Mouse (Mus musculus): Measurements from ENCODE around the gene Dio1.

The Dio1 gene

DNA sequence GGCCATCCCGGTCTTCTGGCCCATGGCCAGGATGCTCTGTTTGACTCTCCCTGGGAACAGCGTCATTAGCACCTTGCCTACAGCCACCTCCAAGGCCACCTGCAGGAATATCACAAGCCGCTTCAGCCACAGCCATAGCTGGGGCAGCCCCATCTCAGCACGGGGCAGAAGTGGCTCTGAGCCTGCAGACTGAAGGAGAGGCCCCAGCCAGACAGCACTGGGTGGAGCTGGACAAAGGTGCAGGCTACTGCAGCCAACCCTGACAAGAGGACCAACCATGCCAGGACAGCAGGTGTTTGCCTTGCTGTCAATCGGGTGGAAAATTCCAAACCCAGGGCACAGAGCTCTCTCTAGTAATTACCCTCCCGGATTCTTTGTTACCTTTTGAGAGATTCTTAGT, at the start of gene Dio1:
Gene Dio1 (minus strand): TSS at position 204 of the 400 bp plus-strand sequence.
- no peak for DNase-seq

DNA sequence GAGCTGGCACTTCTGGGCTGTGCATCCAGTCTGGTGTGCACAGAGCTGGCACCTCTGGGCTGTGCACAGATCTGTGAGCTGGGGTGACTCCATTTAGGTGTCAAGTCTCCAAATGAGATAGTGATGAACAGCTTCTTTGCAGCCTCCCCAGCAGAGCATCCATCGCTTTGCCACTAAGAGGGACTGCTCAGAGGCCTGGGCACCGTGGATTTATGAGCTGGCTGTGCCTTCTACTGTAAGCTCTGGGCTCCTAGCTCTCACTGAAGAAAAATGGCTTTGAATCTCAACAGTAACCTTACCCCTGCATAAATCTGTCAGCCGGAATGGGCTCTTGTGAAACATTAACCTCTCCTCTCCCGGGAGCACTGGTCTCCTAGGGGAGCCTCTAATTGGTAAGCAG, 47.6 kb upstream of the Dio1 start:
- no peak for DNase-seq

DNA sequence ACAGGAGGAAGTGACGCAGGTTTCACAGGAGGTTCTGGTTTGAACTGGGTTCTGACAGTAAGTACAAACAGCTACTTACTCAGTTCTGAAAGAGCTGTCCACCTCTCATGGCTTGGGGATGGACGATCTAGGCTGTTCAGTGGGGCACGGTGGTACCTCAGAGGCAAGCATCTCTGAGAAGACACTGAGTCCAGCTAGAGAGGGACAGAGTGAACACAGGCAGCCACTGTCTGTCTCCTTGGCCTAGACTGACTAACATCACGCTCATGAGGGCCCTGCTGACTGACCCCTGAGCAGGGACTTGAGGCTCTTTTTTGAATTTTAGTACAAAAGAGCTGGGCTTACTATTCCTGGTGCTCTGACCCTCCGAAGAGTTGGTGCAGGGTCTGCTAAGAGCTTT, 47.2 kb upstream of the Dio1 start:
- no peak for DNase-seq

DNA sequence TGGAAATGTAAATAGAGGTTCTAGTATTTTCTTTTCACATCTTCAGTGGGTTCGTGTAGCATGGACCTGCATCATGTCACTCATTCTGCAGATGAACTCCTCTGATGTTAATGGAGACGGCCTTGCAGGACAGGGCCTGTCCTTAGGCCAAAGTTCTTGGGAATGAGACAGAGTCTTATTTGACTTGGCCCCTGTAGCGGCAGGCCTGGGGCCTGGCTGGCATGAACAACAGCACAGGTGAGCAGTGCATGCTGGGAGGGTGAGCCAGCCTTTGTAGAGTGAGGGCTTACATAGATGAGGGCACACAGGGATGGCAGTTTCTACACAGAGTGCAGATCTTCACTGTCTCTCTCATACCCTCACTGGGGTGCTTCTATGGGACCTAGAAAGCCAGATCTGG, 46.6 kb upstream of the Dio1 start:
- no peak for DNase-seq

DNA sequence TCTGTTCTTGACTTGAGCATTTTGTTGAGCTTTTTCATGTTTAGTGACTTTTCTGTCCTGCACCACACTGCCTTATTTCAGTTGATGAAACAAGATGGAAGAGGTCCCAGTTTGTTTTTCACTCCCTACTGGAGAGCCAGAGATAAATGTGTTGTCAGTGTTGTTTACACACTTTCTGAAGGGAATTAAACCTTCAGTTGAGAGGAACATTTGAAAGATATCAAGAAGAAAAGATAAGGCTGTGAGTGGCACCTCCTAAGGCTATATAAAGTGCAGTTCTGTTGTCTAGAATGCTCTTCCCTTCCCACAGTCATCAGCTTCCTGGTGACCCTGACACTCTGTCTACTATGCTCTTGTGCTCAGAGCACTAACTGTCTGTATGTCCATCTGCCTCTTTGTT, 44.4 kb upstream of the Dio1 start:
- DNase-seq: no peak

DNA sequence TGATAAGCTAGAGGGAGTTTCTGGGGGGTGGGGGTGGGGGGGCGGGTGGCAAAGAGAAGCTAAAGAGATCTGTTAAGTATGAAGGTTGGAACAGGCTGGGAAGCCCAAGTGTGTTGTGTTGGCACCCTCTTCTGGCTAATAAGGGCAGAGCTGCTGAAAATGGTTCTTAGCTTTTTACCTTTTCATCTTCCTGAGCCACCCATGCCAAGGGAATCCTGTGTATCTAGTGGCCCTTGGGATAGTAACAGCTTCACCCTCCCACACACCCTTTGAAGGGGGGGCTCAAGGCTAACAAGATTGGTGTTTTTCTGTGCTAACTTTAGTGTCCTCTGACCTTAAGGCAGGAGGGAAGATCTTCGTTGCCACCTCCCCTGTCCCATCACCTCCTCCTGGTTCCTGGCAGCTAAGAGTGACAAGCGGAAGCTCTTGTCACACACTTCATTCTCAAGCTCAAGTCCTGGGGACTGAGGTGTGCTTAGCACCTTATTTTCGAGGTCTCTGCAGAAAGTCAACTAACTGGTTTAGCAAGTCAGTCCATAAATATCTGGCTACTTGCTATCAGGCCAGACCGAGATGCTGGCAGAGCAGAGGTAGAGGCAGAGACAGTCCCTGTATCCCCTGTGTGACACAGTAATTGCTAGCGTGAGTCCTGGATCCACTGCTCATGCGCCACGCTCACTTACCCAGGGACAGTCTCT, 42.5 kb upstream of the Dio1 start:
- DNase-seq: peak; percentile 79

DNA sequence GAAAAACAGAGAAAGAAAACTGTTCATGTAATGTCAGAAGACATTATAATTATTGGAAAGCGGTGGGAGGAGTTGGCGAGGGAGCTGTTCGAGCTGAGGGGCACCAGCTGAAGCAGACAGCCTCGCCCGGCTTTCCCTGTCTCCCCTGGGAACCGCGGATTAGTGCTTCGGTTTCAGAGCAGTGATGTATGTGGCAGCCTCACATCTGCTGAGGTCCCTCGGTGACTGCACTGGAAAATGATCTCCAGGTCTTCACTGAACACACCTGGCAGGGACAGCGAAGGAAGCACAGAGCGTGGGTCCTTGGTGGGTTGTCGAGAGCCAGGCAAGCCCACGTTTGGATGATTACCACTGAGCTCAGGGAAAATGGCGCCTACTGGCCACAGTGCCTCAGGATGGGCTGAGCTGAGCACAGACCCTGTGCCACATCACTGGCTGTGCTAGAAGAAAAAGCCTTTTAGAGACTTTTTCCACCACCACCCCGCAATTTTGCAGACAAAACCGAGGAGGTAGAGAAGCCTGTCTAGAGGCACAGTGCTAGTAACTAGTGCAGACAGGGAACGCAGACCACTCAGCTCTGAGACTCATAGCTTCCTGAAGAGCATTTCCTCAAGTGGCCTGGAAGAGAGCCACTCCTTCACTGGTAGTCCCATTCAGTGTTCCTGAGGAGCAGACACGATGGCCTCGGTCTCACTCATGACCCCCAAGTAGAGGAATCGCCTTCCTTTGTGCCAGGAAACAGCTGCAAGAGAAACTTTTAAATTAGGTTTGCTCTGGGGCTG, 41.8 kb upstream of the Dio1 start:
- DNase-seq: no peak

DNA sequence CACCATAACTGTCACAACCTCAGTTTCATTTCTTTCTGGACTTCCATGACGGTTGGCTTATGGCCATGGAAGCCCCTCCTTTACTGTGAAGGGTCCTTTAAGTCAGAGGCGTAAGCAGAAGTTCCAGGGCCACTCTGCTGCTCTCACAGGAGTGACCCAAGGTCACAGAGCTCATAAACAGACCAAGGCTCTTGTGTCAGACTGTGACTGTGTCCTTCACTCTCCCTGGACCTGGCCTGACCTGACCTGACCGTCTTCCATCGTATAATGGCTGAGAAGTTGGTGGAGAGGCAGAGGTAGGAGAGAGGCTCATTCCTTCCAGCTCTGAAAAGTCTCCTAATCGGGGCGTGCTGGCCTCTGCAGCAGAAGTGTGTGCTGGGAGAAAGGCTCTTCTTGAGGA, 40.3 kb upstream of the Dio1 start:
- DNase-seq: no peak

DNA sequence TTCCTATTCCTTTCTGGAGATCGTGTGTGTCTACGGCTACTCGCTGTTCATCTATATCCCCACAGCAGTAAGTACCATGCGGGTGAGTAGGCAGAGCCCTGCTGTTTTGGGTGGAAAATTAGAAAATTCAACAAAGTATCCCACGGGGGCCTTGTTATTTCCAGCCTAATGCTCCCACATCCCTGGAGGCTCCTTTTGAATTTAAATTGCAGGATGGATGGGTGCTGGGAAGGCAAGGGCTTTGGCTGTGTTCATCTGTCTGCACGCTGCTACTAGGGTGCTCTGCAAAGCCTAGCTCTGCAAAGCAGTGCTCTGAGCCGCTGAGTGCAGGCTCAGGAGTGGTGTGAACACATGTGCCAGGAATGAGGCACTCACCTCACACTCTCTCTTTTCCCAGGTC, 37.6 kb upstream of the Dio1 start:
- DNase-seq: no peak

DNA sequence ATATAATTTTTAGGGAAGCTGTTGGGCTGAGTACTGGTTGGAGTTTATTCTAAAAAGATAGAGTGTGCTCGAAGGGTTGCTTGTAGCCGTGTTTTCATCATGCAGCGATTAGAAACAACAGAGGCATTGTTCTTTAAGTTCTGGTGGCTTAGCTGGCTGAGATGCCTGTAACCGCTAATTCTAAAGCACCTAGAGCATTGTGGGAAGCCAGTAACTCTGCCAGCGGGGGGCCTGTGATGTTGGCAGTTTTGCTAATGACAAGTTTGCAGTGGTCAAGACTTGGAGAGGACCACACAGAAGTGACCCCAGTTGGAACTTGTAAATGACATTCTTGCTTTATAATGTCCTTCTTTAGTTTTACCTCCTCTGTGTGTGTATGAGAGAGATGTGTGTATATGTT, 34.4 kb upstream of the Dio1 start:
- DNase-seq: peak; percentile 96

DNA sequence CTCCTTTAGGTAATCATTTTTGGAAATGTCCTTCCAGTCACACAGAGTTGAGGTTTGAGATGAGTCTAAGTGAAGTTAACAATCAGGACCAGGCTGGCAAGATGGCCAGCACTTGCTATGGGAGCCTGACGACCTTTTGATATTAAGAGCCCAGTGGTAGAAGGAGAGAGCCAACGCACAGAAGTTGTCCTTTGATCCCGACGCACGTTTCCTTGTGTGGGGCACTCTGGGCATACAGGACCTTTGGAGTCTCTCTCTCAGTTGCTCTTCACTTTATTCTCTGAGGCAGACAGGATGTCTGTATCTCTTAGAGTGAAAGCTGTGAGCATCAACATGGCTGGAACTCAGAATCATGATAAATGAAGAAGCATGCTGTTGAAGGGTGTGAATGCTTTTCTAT, 30.5 kb upstream of the Dio1 start:
- no peak for DNase-seq

DNA sequence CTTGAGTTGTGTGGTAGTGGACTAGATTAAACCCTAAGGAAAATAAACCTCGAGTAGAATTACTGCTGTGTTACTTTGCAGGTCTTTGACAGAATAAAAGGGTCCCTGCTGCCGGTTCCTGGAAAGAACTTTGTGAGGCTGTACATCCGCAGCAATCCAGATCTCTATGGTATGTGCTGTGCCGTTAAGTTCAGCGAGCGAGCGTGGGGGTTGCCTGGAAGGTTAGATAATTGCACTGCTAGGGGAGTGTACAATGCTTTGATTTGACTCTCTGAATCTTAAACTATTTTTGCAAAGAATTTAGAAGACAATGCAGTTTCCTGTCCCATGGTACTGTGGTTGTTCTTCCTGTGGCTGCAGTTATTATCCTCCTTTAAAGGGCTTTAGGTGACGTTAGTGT, 29.4 kb upstream of the Dio1 start:
- no peak for DNase-seq

DNA sequence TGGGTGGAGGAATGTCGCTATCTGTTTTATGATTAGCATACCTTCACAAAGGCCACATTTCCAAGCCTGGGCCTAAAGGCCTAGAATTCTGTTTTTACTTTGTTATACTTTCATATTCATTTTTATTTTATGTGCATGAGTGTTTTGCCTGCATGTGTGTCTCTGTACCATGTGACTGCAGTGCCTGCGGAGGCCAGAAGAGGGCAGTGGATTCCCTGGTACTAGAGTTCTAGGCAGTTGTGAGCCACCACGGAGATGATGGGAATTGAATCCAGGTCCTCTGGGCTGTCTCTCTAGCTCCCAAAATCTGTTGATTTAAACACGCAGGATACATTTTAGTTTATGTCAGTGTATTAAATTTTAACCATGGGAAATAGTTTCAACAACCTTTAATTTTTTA, 26.5 kb upstream of the Dio1 start:
- DNase-seq: no peak

DNA sequence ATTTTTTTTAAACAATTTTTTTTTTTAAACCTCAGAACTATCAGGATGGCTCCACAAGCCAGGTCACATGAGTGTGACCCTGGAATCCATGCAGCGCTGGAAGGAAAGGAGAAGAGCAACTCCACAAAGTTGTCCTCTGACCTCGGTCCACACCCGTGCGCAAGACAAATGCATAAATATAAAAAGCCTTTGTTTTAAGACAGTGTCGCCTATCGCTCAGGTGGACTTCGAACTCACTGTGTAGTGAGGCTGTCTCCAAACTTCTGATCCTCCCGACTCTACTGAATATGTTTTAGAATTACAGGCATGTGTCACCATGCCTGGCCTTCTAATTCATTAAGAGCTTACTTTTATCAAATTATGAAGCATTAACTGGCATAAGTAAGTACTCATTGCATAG, 21.6 kb upstream of the Dio1 start:
- no peak for DNase-seq

DNA sequence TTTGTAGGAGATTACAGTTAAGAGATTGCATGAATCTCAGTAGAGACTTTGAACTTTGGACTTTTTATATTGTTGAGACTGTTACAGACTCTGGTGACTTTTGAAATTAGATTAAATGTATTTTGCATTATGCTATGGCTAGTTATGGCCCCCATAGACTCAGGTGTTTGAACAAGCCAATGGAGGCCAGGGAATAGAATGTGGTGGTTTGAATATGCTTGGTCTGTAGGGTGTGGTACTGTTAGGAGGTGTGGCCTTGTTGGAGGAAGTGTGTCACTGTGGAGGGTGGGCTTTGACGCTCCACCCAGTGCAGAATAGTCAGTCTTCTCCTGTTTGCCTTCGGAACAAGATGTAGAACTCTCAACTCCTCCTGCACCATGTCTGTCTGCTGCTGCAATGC, 16.1 kb upstream of the Dio1 start:
- DNase-seq: no peak

DNA sequence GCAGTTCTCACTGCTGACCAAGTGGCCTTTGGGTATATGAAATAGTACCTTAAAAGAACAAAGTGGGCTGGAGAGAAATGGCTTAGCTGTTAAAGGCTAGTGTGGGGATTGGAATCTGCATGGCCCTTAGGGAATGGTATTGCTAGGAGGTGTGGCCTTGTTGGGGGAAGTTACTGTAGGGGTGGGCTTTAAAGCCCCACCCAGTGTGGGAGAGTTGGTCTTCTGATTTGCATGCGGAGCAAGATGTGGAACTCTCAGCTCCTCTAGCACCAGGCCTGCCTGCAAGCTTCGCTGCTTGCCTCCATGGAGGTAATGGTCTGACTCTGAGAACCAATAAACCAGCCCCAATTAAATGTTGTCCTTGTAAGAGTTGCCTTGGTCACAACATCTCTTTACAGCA, 14.1 kb upstream of the Dio1 start:
- no peak for DNase-seq

DNA sequence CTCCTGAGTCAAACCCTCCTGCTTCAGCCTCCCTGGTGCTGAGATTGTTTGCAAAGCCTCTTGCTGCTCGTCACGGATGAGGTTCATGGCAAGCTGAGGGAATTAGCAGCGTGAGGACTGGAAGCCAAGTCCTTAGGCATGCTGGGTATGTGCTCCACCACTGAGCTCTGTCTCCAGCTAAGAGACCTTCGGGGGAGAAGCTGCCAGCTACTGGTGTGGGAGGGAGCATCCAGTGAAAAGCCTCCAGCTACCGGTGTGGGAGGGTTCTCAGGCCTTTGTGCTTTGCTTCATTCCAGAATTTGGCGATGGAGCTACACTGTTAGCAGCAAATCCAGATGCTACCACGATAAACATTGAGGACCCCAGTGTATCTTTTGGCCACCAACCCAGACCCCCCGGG, 11.7 kb upstream of the Dio1 start:
- no peak for DNase-seq

DNA sequence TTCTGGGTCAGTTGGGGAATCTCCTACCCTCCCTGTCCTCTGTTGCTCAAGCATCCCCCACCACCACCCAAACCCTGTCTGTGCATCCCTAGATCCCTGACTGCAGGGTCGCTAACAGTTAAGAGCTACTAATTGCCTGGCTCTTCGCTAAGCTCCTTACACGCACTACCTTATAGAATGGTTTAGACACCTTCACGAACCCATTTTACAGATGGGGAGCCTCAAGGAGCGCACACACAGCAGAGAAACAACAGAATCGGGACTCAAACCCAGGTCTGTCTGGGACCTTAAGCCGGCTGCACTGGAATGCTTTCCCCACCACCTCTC, 7.5 kb upstream of the Dio1 start:
- DNase-seq: no peak

DNA sequence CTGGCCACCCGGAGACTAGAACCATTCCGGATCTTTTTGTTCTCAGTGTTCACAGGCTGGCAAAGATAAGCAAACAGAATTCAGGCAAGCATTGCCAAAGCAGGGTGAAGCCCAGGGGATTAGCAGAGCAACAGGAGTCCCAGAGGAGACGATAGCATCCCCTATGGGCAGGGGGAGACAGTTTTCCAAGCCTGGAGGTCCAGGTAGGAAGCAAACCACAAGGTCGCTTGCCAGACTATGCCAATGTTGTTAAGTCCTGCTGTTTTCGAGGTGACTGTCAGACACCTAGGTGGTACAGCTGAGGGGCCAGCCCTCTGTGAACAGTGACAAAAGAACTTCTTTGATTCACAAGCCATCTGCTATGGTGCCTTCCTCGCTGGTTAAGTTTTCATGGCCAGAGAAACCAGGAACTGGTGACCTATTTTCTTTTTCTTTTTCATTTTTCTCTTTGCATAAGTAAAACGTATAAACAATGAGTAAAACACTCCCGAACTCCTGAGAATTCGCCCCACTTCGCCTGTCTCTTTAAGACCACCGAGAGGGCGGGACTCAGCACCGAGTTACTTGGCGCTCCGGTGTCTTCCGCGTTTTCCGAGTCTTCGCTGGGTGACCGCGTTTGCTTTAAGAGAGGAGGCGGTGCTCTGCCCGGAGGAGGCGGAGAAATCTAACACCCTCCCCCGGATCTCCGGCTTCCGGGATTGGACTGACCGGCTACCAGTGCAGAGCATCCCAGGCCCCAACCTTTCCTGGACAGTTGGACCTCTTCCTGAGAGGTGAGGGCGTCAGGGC, 6.9 kb upstream of the Dio1 start, which contains the start of gene Yipf1:
Gene Yipf1 (plus strand): TSS at position 674 of the 789 bp plus-strand sequence.
- peak; percentile 94 for DNase-seq

DNA sequence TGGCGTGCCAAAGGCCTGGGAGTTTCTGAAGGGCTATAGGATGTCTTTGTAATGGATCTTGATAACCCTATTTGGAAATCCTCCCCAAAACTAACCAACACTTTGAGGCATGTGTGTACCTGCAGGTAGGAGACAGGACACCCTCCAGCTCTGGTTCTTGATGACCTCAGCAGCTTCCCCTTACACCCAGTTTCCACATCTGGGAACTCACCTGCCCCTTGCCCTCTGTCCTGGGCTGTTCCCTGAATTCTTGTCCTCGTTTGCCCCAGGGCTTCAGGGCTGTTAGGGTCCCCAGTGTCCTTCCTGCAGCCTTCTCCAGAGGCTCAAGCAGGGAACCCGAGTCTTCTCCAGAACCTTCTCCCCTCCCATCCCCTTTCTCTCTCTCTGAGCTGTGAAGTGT, 3.4 kb downstream of the Dio1 start:
- no peak for DNase-seq

DNA sequence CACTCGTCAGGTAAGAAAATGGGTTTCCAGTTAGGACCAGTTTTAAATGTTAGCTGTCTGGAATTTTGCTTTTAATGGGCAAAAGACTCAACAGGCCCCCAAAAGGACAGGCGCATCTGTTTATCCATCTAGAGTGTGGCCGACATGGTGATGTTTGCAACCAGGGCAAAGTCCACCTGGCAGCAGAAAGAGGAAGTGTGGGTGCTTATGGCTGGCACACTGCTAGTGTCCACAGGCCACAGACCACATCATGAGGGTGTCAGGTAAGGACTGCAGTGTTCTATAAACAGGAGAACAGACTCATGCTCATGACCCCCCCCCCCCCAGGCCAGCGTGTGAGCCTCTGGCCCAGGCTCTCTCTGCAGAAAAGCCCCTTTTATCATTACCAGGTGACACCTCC, 4.1 kb downstream of the Dio1 start:
- DNase-seq: no peak

DNA sequence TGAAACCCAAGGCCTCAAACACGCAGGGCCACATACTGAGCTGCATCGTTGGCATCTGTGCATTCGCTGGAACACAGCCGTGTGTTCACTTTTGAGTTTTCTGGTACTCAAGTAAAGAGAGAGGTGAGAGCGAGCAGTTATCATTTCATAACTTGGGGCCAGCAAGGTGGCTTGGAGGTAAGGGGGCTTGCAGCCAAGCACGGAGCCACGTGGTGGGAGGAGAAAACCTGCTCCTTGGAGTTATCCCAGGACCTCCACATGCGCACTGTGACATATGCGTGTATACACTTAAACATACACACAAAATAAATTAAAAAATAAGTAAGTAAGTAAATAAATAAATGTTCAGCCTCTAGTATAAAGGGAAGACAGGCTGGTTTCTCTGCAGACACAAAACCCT, 4.7 kb downstream of the Dio1 start:
- DNase-seq: no peak

DNA sequence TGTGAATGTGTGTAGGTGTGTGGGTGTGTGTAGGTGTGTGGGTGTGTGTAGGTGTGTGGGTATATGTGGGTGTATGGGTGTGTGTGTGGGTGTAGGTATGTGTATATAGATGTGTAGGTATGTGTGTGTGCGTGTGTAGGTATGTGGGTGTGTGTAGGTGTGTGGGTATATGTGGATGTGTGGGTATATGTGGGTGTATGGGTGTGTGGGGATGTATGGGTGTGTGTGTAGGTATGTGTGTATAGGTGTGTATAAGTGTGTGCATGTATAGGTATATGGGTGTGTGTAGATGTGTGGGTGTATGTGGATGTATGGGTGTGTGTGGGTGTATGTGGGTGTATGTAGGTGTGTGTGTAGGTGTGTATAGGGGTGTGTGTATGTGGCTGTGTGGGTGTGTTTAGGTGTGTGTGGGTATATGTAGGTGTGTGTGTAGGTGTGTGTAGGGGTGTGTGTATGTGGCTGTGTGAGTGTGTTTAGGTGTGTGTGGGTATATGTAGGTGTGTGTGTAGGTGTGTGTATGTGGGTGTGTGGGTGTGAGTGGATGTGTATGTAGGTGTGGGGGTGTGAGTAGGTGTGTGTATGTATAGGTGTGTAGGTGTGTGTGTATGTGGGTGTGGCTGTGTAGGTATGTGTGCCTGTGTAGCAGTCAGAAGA, 5.9 kb downstream of the Dio1 start:
- no peak for DNase-seq

DNA sequence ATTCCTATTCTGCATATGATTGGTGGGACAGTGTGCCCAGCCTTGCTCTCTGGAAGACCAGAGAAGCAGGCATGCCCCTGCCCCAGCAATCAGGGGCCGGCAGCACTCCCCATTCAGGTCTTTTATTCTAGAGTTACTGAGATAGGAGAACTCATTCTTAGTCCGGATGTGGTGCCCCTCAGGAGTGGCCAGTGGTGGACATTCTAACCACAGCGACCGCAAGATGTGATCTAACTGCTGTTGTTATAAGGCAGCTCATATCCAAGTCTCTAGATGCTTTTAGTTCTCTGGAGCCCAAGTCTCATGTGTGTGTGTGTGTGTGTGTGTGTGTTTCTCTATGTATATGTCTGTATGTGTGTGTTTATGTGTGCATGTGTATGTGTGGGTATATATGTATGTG, 6.6 kb downstream of the Dio1 start:
- no peak for DNase-seq
